Mouse (Mus musculus) granulocyte monocyte progenitor cell, adult 5-6 weeks (primary cell): Measurements from ENCODE around the gene Cux1. TPM values are rescaled to one million over a fixed set of nuclear protein-coding genes. Genes with fewer than 3 reads are reported as not detected.

ENCODE experiments used
- ATAC-seq: replicated peaks from 2 replicates; pipeline ENCODE4 v1.8.0; 2016; ENCODE audit warnings: mild to moderate bottlenecking, moderate TSS enrichment, inconsistent platforms; ENCODE audit not compliant: poor library complexity, severe bottlenecking
- total RNA-seq, 2 experiments: library from RNA; stranded (forward) in 1 of 2; stranded (reverse) in 1 of 2; fragments of 200-712, 200-1000 nt in 1 of 2; fragments of >200 nt in 1 of 2; fragmentation: Nextera tagmentation in 1 of 2; gene quantifications; 2 replicates each; pipeline ENCODE4 v1.2.3; 2014 to 2017

Cux1 gene
- total RNA-seq (2014; fragmentation: Nextera tagmentation) (109 and 110 TPM in 2 replicates), total RNA-seq (2017) (86.0 and 94.1 TPM in 2 replicates)

DNA sequence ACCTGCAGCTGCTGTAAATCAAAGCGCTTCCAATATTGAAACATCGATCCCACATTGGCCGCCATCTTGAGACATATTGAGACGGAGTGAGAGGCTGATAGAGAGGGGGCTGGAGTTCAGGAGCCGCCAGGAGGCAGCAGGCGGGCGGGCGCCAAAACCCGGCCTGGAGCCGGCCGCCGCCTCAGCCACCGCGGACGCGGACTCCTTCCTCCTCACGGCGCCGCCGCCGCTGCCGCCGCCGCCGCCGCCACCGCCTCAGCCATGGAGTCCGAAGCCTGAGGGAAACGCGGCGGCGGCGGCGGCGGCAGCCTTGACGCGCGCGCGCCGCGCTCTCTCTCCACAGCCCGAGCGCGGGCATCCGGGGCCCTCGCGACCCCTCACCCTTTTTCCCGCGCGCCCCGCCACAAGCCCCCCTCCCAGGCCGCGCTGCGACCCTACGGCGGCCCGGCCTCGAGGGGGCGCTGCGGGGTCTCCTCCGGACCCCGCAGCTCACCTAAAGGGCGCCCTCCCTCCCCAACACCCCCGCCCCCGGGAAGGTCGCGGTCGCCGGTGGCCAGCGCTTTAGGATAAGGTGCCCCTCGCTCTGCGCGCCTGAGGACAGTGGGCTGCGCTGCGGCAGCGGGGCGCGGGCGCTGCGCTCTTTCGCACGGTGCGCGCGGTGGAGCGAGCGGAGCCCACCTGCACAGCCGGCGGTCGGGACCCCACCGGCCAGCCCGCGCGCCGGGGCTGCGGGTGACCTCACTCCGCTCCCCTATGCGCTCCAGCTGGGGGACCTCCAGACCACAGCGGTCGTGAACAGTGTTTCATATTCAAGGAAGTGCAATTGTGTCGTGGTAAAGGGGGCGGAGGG lies at the start of gene Cux1:
Cux1 (minus strand) TSS at position 315 of the 850 bp plus-strand sequence.
- peak; percentile 58 for ATAC-seq

DNA sequence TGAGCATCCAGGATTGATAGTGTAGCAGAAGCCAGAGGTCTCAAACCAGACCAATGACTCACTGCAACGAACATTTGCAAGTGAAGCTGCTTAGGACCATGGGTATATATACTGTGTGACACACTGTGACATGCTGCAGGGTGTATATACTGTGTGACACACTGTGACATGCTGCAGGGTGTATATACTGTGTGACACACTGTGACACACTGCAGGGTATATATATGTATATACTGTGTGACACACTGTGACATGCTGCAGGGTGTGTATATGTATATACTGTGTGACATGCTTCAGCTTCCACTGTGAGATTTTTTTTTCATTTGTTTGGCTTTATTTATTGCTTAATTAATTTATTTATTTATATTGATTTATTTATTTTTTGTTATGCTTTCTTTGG lies 45.1 kb upstream of the Cux1 start:
- no peak for ATAC-seq

DNA sequence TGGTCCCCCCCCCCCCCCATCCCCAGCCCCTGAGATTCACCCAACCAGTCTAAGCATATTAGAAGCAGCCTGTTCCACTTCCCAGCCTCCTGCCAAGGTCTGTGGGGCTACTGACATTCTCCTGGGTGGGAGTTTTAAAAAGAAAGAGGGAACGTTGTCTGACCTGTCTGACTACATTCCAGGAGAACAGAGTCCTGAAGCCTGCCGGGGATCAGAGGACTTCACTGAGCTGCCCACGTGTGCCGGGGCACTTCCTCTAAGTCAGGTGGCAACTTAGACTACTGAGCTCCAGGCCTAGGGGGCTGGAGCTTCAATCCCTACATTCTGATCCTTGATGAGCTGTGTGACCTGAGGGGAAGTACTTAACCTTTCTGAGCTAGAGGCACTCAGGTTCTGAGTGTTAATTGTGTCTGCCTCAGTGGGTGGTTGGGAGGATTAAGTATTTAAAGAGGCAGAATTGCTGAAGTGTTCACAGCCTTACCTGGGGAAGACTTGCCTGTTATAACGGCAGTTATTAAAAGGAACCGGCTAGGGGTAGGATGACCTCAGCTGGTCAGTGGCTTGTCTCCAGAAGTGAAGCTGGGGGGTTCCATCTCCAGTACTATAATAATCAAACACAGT lies 41.6 kb upstream of the Cux1 start:
- ATAC-seq, result peak; percentile 9; the same call in 1 of the 2 replicates

DNA sequence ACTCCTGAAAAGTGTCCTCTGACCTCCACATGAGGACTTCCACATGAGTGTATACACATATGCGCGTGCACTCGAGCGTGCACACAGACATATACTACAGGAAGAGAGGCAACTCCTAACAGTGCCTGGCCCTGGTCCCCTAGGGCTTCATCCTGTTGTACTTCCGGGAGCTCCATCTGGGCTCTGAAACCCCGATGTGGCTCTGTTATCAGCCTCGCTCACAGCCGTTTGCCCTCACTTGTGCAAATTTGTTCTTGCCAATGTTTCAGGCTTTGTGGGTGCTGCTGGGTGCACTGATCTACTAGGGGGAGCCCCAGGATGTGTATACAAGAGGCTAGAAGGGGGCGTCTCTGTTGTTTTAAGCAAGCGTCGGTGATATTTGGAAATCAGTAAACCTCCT lies 37.9 kb upstream of the Cux1 start:
- no peak for ATAC-seq

GRCm38 (mm10) chr5:136603176-136603964 lies 36.1 kb upstream of the Cux1 start:
- ATAC-seq, result peak; percentile 71

DNA sequence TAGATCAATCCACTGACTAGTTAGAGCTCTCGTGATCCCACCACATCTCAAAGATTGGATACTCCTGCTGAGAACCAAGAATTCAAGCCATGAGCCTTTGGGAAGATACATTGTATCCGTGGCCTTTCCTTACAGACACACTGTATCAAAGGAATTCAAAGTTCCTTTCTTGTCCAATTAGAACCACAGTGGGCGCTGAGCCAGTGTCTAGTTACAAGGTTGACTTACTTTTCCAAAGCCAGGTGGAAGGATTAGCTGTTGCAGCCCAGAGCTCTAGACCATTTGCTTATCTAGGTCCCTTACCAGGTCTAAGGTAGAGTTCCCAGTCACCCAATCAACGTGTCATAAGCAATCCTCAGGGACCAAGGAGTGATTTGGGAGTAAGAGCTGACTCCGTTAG lies 33.2 kb upstream of the Cux1 start:
- no peak for ATAC-seq

GRCm38 (mm10) chr5:136594896-136595540 lies 27.7 kb upstream of the Cux1 start:
- no peak for ATAC-seq

DNA sequence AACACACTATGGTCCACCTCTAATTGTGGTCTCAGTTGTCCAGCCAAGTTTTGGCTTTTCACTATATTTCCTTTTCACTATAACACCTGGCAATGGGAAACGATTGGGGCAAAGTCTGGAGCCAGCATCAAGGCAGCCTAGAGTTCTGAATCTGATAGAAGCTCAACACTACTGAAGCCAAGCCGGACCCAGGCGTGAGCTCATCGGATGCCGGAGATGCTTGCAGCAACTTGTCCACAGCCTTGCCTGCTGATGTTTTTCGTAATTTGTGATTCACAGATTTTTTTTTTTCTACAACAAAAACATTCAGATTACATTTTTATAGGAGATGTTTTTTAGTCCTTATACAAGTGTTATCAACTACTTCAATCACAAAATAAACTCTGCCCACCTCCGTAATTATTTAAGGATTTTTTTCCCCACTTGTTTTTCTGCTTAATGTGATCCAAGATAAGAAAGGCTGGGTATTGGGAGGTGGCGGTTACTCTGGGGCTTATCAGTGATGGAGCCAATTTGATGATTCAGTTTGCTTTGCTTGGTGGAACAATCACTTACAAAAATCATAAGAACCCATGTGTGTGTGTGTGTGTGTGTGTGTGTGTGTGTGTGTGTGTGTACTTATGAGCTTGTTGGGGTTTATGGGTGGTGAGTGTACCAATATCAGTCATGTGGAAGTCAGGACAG lies 24.7 kb upstream of the Cux1 start:
- no peak for ATAC-seq

DNA sequence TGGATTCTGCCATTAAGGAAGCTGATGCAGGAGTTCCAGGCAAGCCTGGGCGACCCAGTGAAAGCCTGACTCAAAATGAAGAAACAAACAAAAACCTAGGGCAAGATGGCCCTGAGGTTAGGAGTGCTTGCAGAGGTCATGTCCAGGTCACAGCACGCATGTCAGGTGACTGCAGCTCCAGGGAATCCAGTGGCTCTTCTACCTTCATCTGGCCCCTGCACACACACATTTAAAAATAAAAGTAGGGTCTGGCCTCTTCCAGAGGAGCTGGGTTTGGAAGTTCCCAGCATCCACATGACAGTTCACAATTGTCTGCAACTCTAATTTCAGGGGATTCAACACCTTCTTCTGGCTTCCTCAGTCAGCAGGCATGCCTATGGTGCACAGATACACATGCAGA lies 21.7 kb upstream of the Cux1 start:
- ATAC-seq, result no peak

- no peak for ATAC-seq
These were observed 21.2 kb upstream of the Cux1 start for GRCm38 (mm10) chr5:136588471-136588870.

GRCm38 (mm10) chr5:136584676-136585285 lies 17.5 kb upstream of the Cux1 start:
- no peak for ATAC-seq

DNA sequence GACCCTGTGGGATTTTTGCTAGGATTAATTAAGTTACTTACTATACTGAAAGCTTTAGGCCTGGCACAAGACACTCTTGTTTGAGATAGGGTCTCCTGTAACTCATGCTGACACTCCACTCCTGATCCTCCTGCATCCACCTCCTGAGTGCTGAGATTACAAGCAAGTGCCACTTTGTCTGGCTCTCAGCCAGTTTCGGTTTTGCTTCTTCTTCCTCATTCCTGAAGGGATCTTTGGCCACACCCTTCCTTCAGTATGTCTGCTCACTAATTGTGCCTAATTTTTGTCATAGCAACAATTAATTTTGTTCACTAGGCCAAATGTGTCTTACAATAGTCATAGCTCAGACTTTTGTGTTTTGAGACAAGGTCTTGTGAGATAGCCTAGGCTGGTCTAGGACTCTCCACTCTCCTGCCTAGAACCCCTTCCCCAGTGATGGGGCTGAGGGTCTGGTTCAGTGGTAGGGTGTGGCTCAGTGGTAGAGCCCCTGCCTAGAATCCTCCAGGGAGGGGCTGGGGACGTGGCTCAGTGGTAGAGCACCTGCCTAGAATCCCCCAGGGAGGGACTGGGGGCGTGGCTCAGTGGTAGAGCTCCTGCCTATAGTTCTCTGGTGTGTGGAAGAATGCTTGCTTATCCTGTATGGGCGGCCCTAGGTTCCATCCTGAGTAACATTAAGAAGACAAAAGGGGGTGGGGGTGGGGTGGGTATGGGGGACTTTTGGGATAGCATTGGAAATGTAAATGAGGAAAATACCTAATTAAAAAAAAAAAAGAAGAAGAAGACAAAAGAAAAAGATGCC lies 16.6 kb upstream of the Cux1 start:
- peak; percentile 84 for ATAC-seq

DNA sequence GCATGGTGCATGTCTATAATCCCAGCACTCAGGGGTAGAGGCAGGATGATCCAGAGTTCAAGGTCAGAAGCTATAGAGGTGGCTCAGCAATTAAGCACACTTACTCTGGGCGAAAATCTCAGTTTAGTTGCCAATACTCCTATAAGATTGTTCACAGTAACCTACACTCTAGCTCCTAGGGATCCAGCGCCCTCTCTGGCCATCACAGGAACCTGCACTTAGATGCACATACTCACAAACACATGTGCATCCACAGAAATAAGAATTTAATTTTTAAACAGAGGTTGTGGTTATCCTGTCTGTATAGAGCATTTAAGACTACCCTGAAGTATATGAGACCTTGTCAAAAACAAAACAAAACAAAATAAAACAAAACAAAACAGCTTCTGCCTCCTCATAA lies 16.0 kb upstream of the Cux1 start:
- no peak for ATAC-seq

- ATAC-seq, result no peak
These were observed 14.9 kb upstream of the Cux1 start for GRCm38 (mm10) chr5:136582201-136582600.

DNA sequence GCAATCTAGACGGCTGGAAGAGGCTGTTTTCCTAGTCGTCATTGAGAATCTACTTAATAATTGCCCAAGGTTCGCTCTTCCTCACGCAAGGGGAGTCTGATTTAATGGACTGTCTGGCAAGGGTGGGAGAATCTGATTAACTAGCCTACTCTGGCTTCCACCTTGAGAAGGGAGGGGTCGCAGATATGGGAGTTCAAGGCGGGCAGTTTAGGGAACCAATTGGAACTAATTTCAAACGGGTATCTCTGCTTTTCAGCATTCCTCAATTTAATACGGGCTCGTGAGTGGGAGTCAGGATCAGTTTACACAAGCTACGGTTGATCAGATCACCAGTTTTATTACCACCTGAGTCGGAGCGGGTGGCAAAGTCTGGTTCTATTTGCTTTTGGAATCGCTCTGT lies 14.3 kb upstream of the Cux1 start:
- ATAC-seq, result peak; percentile 36

- ATAC-seq, result peak; percentile 70
These were observed 13.9 kb upstream of the Cux1 start for GRCm38 (mm10) chr5:136581166-136581565.

GRCm38 (mm10) chr5:136578201-136578600 lies 10.9 kb upstream of the Cux1 start:
- ATAC-seq, result no peak

DNA sequence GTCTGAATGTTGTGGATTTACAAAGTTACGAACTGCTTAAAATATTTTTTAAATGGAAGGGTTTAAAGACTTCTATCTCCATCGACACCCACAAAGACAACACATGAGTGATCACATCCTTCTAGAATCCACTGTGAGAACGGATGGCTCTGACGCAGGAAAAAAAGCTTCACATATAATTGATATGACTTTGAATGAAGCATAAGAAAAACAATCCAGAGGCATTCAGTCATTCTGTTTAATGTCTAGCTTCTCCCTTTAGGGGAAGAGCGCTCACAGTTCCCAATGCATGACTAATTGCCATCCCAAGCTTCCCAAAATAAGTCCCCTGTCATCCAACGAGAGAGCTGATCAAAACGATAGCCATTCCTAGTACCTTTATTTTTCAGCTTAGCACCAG lies 2.9 kb upstream of the Cux1 start:
- ATAC-seq, result no peak

DNA sequence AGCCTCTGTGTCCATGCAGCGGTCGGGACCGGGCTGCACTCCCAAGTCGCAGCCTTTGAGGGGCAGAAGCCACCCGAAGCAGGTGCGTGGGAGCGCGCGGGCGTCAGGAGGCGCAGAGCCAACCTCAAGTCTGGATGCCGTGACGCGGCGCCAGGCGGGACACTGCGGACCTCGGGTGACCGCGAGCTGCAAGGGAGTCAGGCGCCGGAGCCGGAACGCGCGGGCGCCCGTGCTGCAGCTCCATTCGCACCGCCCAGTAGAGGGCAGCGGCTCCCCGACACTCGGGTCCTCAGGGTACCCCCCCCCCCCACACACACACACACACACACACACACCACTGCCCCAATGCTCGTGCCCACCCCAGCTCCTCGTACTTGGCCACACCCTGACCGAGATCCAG lies 1.5 kb upstream of the Cux1 start:
- ATAC-seq, result peak; percentile 63
